Mouse (Mus musculus) frontal cortex, adult (tissue): Measurements from ENCODE around the gene Nutf2.
A peak's percentile ranks its signal among the peaks of the same experiment; 100 is the strongest.

ENCODE experiments used
- ATAC-seq: cut with Nextera tagmentation; 2 replicates; pipeline ENCODE4 v1.9.2; 2017; ENCODE audit warnings: mild to moderate bottlenecking, moderate library complexity, mixed read lengths; ENCODE audit not compliant: low TSS enrichment

Nutf2 gene

GRCm38 (mm10) chr8:105854715-105855216 is 5.6 kb upstream of the Nutf2 start, which contains the start of gene Thap11:
Gene Thap11 (plus strand): TSS chr8:105855132.
- peak; percentile 83 for ATAC-seq

DNA sequence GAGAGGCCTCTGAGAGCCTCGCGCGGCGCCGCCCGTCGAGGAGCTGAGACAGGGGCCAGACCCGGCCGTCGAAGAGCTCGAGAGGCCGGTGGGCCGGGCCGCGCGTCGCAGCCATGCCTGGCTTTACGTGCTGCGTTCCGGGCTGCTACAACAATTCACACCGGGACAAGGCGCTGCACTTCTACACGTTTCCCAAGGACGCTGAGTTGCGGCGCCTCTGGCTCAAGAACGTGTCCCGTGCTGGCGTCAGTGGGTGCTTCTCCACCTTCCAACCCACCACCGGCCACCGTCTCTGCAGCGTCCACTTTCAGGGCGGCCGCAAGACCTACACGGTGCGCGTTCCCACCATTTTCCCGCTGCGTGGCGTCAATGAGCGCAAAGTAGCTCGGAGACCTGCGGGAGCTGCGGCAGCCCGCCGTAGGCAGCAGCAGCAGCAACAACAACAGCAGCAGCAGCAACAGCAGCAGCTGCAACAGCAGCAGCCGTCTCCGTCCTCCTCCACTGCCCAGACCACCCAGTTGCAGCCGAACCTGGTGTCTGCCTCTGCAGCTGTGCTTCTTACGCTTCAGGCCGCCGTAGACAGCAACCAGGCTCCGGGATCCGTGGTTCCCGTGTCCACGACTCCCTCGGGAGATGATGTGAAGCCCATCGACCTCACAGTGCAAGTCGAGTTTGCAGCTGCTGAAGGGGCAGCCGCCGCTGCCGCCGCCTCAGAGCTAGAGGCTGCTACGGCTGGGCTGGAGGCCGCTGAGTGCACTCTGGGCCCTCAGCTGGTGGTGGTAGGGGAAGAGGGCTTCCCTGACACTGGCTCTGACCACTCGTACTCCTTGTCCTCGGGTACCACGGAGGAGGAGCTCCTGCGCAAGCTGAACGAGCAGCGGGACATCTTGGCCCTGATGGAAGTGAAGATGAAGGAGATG is 4.9 kb upstream of the Nutf2 start:
- peak; percentile 27 for ATAC-seq

GRCm38 (mm10) chr8:105856168-105856835 is 4.1 kb upstream of the Nutf2 start:
- ATAC-seq = no peak

DNA sequence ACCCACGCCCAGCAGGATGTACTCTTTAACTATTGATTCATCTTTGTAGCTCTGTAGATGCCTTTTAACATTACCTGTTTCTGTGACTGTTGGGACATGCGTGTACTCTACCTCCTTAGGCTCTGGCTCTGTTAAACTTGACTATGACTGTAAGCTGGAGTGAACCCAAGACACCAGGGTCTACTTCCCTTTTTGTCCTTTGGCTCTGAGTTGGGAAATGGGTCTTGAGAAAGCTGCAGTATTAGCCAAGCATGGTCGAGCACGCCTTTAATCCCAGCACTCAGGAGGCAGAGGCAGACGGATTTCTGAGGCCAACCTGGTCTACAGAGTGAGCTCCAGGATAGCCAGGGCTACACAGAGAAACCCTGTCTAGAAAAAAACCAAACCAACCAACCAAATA is 1.9 kb upstream of the Nutf2 start:
- ATAC-seq = no peak

- no peak for ATAC-seq
Measured at GRCm38 (mm10) chr8:105859314-105859713, 1.1 kb upstream of the Nutf2 start.

DNA sequence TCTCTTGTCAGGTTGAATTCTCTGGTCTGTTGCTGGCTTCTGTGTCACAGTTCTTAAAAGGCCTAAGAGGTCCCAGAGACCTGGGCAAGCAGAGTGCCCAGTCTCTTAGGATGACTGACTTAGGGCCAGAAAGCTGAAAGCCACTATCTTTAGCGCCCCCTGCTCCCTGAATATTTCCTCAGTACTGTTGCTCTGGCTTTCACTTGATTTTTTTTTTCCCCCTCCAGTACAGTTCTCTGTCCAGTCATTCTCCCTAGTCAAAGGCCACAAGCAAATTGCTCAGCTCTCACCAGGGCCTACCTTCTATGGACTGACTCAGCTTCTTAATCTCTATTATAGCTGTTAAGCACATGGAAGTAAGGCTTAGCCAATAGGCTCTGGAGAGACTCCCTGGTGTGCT is 1.6 kb downstream of the Nutf2 start:
- no peak for ATAC-seq

DNA sequence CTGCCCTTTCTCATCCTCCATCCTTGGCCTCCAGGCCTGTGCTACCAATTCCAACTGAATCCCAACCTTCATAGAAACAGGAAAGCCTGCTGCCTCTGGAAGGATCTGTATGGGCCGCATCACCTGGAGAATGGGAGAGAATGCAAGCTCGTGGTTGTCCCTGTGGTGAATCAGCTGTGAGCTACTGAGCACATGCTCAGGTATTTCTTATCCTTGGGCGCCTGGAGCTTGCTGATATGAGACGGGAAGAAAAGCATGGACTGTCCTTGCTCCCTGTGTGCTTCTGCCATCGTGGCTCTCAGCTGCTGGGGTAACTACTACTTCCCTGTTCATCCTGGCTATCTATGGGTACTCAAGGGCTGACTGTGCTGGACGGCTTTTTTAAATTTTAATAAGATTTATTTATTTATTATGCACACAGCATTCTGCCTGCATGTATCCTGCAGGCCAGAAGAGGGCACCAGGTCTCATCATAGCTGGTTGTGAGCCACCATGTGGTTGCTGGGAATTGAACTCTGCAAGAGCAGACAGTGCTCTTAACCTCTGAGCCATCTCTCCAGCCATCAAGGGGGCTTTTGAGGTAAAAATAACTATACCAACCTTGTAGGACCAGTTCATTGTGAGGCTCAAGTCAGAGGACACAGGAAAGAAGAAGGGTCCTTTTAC is 6.1 kb downstream of the Nutf2 start:
- no peak for ATAC-seq

DNA sequence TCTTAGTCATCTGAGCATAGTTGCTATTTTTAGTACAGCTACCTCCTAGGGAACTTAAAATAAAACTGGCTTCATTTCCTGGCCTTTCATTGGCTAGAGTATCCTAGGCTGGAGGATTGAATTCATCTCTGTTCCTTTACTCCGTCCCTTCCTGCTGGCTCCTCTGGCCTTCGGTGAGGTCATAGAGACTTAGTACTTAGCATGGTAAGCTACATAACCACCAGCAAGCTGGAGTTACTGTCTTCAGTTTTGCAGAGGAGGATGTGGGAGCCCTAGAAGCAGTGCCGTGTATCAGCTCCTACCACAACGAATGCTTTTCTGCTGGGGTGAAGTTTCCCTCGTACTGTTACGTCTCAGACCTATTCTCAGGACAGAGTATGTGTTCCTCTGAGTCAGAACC is 13.9 kb downstream of the Nutf2 start:
- ATAC-seq = peak; percentile 82

DNA sequence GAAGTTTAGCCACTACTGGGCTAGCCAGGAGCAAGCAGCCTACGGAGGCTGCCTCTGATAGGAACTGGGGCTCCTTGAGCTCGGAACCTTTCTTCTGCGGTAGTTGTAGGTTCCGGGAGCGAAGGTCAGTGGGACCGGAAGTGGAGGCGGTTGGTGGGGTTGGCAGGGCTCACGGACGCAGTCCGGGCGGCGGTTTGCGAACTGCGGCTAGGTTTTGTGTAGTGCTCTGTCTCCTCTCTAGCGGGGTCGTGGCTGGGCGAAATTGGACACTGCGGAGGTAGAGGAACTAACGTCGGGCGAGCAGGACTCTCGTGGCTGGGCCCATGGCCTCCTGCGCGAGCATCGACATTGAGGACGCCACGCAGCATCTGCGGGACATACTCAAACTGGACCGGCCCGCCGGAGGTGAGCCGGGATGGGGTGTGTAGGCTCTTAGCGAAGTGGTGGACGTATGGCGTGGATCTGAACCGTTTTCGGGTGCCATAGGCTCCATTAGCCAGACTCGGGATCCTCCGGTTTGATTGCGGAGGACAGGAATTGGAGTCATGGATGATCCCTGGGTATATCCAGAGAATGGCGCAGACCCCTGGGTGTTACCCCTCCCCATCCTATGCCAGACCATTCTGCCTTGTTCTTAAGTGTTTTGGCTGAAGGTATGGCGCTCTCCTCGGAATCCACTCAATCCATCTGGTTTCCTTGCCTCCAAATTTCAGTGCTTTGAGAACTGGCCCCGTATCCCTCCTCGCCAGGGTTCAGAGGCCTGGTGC is 20.6 kb downstream of the Nutf2 start, which contains the start of gene Edc4:
Edc4 (plus strand) TSS at position 128 of the 767 bp plus-strand sequence.
- peak; percentile 84 for ATAC-seq

GRCm38 (mm10) chr8:105889756-105890465 is 29.5 kb downstream of the Nutf2 start:
- no peak for ATAC-seq

DNA sequence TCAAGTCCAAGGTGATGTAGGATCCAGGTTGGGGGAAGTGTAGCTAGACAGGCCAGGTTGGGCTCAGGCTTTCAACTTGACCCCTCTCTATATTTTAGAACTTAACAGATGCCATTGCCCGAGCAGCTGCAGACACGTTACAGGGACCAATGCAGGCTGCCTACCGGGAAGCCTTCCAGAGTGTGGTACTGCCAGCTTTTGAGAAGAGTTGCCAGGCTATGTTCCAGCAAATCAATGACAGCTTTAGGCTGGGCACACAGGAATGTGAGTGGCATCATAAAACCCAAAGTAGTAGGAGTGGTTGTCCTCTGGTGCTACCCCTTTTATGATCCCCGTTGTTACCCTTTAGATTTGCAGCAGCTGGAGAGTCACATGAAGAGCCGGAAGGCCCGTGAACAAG is 30.5 kb downstream of the Nutf2 start:
- 0 out of 2 replicates have a peak, but pooled peaks have one; percentile 20 for ATAC-seq

- peak; percentile 25; the same call in 1 of the 2 replicates for ATAC-seq
Measured at GRCm38 (mm10) chr8:105892432-105892831, 32.1 kb downstream of the Nutf2 start.

DNA sequence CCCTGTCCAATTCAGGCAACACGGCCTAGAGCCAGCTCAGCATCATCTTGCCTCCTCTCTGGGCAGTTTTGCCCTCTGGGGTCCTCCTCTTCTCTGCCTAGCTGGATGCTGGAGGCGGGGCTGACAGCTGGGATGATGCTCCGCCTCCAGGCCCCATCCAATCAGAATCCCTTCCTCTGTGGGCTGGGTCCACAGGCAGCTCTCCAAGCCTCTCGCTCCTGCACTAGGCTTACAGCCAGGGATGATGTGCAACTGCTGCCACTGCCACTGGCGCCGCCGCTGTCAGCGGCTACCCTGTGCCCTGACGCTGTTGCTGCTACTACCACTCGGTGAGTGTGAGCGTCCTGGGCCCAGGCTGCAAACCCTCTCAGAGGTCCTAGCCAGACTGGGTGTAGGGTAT is 33.0 kb downstream of the Nutf2 start, which contains the start of gene Nrn1l:
Nrn1l (plus strand) TSS at position 229 of the 400 bp plus-strand sequence.
- ATAC-seq = peak; percentile 62

DNA sequence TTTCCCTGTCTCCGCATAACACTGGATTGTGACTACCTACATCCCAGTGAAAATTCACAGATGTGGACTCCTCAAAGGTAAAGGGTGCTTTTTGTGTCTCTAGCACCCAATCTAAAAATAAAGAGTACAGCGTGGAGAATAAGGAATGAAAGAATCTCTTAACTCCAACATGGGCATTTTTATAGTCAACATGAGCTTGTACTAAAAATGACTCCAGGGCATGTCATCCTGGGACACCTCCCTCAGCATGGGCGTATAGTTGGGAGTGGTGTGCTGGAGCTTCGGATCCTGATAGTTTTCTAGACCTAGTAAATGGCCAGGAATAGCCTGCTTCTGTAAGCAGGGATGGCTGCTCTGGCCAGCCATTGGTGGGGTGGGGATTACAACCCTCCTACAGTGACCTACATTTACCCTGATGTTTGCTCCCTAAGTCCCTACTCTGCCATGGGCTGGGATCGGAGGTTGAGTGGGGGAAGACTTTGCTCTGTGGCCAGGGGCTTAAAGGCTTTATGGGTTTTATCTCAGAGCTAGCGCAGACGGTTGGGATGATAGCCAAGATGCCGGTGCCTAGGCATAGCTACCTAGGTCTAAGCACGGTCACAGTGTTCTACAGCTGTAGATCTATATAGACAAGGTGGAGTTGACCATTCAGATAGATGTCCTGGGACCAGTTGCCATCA is 37.6 kb downstream of the Nutf2 start:
- 0 out of 2 replicates have a peak, but pooled peaks have one; percentile 4 for ATAC-seq

- ATAC-seq = peak; percentile 91
Measured at GRCm38 (mm10) chr8:105900180-105900940, 40.0 kb downstream of the Nutf2 start, which contains the start of gene Pskh1. Gene Pskh1 (plus strand): TSS chr8:105900441.

DNA sequence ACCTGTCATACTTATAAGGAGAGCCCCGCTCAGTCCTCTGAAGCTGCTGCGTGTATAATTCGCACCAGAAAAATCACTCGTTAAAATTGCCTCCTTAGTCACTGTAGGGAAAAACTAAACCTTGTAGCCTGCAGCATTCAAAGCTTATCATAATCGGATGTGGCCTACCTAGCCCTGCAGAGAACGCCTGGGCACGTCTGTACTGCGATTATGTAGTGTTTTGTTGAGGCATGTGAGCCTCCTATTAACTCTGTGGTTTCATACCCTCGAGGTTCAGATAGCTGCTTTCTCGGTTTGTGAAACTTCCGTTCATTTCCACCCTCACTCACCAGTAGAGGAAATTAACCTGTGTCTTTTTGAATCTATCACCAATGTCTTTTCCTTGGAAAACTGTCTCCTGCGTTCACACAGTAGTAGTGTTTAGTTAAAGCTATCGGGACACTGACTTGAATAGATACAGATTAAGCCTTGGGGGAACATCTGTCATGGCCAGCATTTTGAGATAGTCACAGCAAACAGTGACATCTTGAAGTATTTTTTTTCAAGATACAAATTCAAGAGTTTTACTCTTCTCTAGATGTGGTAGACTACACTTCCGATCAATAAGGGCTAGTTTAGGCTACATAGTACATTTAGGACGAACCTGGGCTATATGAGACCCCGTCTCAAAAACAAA is 40.7 kb downstream of the Nutf2 start:
- ATAC-seq = no peak

DNA sequence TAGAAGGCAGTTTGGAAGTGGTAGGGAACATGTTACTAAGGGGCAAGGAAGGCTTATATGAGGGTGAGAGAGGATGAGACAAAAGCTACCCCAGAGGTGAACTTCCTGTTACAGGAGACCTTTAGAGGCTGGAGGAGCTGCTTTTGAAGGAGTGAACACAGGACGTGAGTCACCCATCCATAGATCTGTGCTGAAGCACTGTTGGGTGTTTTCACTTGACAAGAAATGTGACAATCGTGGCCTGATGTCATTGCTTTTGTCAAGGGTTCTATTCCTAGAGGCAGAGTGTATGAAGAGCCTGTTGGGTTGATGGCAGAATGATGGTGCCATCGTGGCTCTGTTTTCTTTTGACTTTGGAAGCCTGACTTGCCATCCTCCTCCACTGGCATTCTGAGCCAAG is 59.0 kb downstream of the Nutf2 start:
- peak; percentile 38 for ATAC-seq

DNA sequence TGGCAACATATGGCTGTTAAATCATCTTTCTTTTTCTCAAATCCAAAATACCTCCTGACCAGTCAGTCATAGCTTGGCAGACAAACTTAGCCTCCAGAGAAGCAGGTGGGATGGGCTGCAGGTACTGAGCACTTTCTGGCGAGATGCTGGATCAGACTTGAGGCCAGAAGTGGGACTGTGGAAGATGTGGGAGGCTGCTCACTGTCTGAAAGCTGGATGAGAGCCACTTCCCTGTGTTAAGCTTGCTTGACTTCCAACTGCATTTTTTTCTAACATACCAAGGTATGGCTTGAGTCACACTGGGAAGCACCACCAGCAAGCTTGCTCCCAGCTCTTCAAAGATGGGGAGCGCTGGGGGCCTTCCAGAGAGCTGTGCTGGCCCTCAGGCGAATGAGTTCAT is 64.7 kb downstream of the Nutf2 start:
- peak; percentile 74 for ATAC-seq
